In genomic region chr11:82235551-82236207, GRCm38 (mm10) we compare ENCODE assay signal across 8 mouse cellular contexts.
A peak's percentile ranks its signal among the peaks of the same experiment; 100 is the strongest.
DNase-seq lines count a peak whose midpoint lies in the region; ATAC-seq and TF ChIP-seq lines count a peak whose summit lies in the region.

No protein-coding gene starts in this region.

- H3K9ac ChIP-seq in forebrain, embryonic 11.5 days (ENCODE audit: low read length), result no peak overlapping the region
- no peak overlapping the region for H3K9ac ChIP-seq in stomach, postnatal 0 days (ENCODE audit: low read length)

- H3K9me3 ChIP-seq in forebrain, embryonic 11.5 days (ENCODE audit: control insufficient read depth, low read length), result no peaks in the 10 kb centered on the region
- no peaks in the 10 kb centered on the region for H3K9me3 ChIP-seq in stomach, postnatal 0 days (ENCODE audit: control insufficient read depth, low read length)

- H3K27ac ChIP-seq in forebrain, embryonic 11.5 days (ENCODE audit: low read depth, low read length), result no peak overlapping the region
- H3K27ac ChIP-seq in stomach, postnatal 0 days (replicated peaks), result no peak overlapping the region

- no peaks in the 10 kb centered on the region for H3K27me3 ChIP-seq in forebrain, embryonic 11.5 days (ENCODE audit: control insufficient read depth, insufficient read depth, low read length)
- H3K27me3 ChIP-seq in stomach, postnatal 0 days (ENCODE audit: control insufficient read depth, insufficient read depth, low read length), result no peaks in the 10 kb centered on the region

- no peaks in the 10 kb centered on the region for H3K36me3 ChIP-seq in forebrain, embryonic 11.5 days (ENCODE audit: control insufficient read depth, insufficient read depth, low read length)
- H3K36me3 ChIP-seq in stomach, postnatal 0 days (ENCODE audit: control insufficient read depth, insufficient read depth, low read length), result no peaks in the 10 kb centered on the region

- H3K4me3 ChIP-seq in forebrain, embryonic 11.5 days (ENCODE audit: low read depth, low read length), result no peak overlapping the region
- no peak overlapping the region for H3K4me3 ChIP-seq in stomach, postnatal 0 days (ENCODE audit: low read depth, low read length)

- intact Hi-C loops in gastrocnemius, postnatal 14 days (cut with DNase I; ENCODE audit: low total_unique reads), result loop anchor here (10.0 kb wide), 2 partner anchors 379 to 659 kb away; partner anchors contain the start of genes Fndc8 and Rad51d

- ATAC-seq in forebrain, embryonic 11.5 days (replicated peaks; ENCODE audit: low FRiP score), result no peak
- ATAC-seq in megakaryocyte-erythroid progenitor cell, adult 5-6 weeks (replicated peaks; ENCODE audit: low FRiP score, low TSS enrichment, poor library complexity, severe bottlenecking), result 0 out of 2 replicates have a peak, but pooled peaks have one; percentile 63
- ATAC-seq in stomach, postnatal 0 days (ENCODE audit: low FRiP score, low TSS enrichment), result 0 out of 2 replicates have a peak, but pooled peaks have one; percentile 56

- peak; percentile 96 for TF ChIP-seq CTCF in stomach, postnatal 0 days (IDR thresholded peaks at IDR 0.05; ENCODE audit: low read depth)

- no peak overlapping the region for H3K4me2 ChIP-seq in forebrain, embryonic 11.5 days (ENCODE audit: low read depth, low read length, severe bottlenecking)
- H3K4me2 ChIP-seq in stomach, postnatal 0 days (replicated peaks; ENCODE audit: low read depth), result no peak overlapping the region

- no peak for TF ChIP-seq EP300 in stomach, postnatal 0 days (optimal IDR thresholded peaks at IDR 0.05)

- DNase-seq in gastrocnemius, postnatal 14 days, result peak; percentile 28
- no peak for DNase-seq in gastrocnemius, postnatal 25 days
- peak; percentile 60 for DNase-seq in CD4-positive helper T cell, adult 2 months (ENCODE audit: low read depth, low spot score)
- peak; percentile 19 for DNase-seq in c-Kit-positive CD71-positive TER-119-negative erythroid progenitor cells, embryonic 14.5 days (ENCODE audit: low read depth)
- DNase-seq in forebrain, embryonic 11.5 days (ENCODE audit: low spot score), result peak; percentile 62
- DNase-seq in kidney, postnatal 10 days, result peak; percentile 42
- DNase-seq in stomach, postnatal 0 days (ENCODE audit: low spot score), result peak; percentile 40

- no peaks in the 10 kb centered on the region for H3K4me1 ChIP-seq in forebrain, embryonic 11.5 days (replicated peaks; ENCODE audit: control insufficient read depth, insufficient read depth, low read length)
- no peaks in the 10 kb centered on the region for H3K4me1 ChIP-seq in stomach, postnatal 0 days (replicated peaks; ENCODE audit: control insufficient read depth, insufficient read depth)

- 38% methylated on average over 2 of the region's 2 CpGs for WGBS in forebrain, embryonic 11.5 days
- 29% methylated on average over 2 of the region's 2 CpGs for WGBS in stomach, postnatal 0 days
